ENCODE assay signal across 14 mouse cellular contexts in the genomic region with DNA sequence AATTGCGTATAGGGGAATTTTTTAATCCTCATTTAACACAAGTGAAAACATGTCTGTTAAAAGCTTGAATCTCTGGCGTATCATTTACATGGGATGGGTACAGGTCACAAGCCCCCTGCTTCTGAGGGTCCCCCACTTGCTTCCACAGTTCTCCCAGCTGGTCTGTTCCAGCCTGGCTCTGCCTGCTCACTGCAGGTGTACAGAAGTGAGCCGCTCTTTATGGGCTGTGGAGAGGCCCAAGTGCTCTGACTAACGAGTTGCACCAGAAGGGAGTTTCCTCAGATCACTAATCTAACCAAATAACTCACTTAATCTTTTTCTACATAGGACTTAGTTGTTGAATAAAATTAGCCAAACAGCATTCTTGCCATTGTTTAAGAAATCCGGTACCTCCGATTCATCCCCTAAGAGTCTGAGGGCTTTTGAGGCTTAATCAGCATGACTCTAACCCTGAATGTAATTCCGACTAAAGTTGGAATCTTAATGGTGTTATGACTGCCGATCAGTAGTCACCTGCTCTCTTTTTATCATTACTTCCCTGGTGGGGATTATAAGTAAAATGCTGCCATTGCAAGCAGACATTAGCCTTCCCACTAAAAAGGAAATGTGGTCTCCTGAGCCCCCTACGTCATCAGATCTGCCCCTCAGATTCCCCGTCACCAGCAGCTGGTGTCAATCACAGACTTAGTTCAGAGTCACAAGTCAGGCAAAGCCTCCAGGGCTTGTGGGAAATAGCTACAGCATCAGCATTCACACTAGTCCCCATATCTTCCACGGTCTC. TPM values are rescaled to one million over a fixed set of nuclear protein-coding genes. Genes with fewer than 3 reads are reported as not detected.
A peak's percentile ranks its signal among the peaks of the same experiment; 100 is the strongest.
DNase-seq lines count a peak whose midpoint lies in the region; ATAC-seq lines count a peak whose summit lies in the region.
"Had no signal": no experiment of that assay in that cellular context is flagged by ENCODE, and none has a peak within 500 bp of the region (broad histone marks: within the 10 kb centered on the region; RNA-seq: fewer than 3 reads in every experiment).

No protein-coding gene starts in this region.

- H3K4me2 ChIP-seq in forebrain, embryonic 14.5 days (ENCODE audit: low read length), result no peak overlapping the region
- H3K4me2 ChIP-seq in midbrain, embryonic 11.5 days, result no peak overlapping the region
- H3K4me2 ChIP-seq: heart, embryonic 11.5 days; lung, embryonic 14.5 days had no signal

- peak; percentile 48 for DNase-seq in embryo, embryonic 10 days (ENCODE audit: low spot score)
- no peak for DNase-seq in embryo, embryonic 9.5 days (ENCODE audit: extremely low spot score)
- peak; percentile 55 for DNase-seq in embryo, embryonic 11 days
- DNase-seq in forebrain, embryonic 14.5 days (ENCODE audit: low spot score), result peak; percentile 39
- peak; percentile 86 for DNase-seq in midbrain, embryonic 11.5 days (ENCODE audit: low spot score, missing footprints)
- DNase-seq in urinary bladder, postnatal 10 days (ENCODE audit: low spot score), result no peak
- DNase-seq in B cell, adult 2 months, result no peak
- DNase-seq: cerebellum, adult 18-20 months; kidney, adult 8-10 months; lung, embryonic 14.5 days; thymus, postnatal 25 days had no signal

- 18% methylated on average over 11 of the region's 11 CpGs for WGBS in forebrain, embryonic 14.5 days
- WGBS in midbrain, embryonic 11.5 days, result 25% methylated on average over 11 of the region's 11 CpGs

- no peaks in the 10 kb centered on the region for H3K4me1 ChIP-seq in forebrain, embryonic 14.5 days (ENCODE audit: control insufficient read depth, insufficient read depth, low read length)
- H3K4me1 ChIP-seq in midbrain, embryonic 11.5 days (ENCODE audit: control insufficient read depth, insufficient read depth, low read length), result 0 out of 2 replicates have a peak, but pooled peaks cover 3% of the 10 kb centered on the region

- no peaks in the 10 kb centered on the region for H3K27me3 ChIP-seq in forebrain, embryonic 14.5 days (replicated peaks; ENCODE audit: control insufficient read depth, insufficient read depth, low read length)
- no peaks in the 10 kb centered on the region for H3K27me3 ChIP-seq in midbrain, embryonic 11.5 days (ENCODE audit: control insufficient read depth, insufficient read depth, low read length)

- no peak overlapping the region for H3K4me3 ChIP-seq in forebrain, embryonic 14.5 days (ENCODE audit: low read depth, low read length)
- no peak overlapping the region for H3K4me3 ChIP-seq in midbrain, embryonic 11.5 days (ENCODE audit: low read depth, low read length)
- H3K4me3 ChIP-seq: myocyte had no signal

- no peaks in the 10 kb centered on the region for H3K36me3 ChIP-seq in forebrain, embryonic 14.5 days (ENCODE audit: control insufficient read depth, insufficient read depth, low read length)
- H3K36me3 ChIP-seq in midbrain, embryonic 11.5 days (ENCODE audit: control insufficient read depth, insufficient read depth, low read length), result no peaks in the 10 kb centered on the region

- no peaks in the 10 kb centered on the region for H3K9me3 ChIP-seq in forebrain, embryonic 14.5 days (replicated peaks; ENCODE audit: control insufficient read depth, low read length)
- H3K9me3 ChIP-seq in midbrain, embryonic 11.5 days (ENCODE audit: control insufficient read depth, low read length), result no peaks in the 10 kb centered on the region

- ATAC-seq in forebrain, embryonic 14.5 days, result peak; percentile 32; the same call in 1 of the 2 replicates
- peak; percentile 70 for ATAC-seq in midbrain, embryonic 11.5 days (ENCODE audit: low FRiP score)
- no peak for ATAC-seq in CD4-positive, CD25-positive, alpha-beta regulatory T cell, adult 4 months

- H3K9ac ChIP-seq in forebrain, embryonic 14.5 days (ENCODE audit: low read length), result no peak overlapping the region
- H3K9ac ChIP-seq in midbrain, embryonic 11.5 days (ENCODE audit: low read length), result no peak overlapping the region
- H3K9ac ChIP-seq: lung, embryonic 14.5 days had no signal

- no peak overlapping the region for H3K27ac ChIP-seq in forebrain, embryonic 14.5 days (ENCODE audit: low read depth, low read length)
- H3K27ac ChIP-seq in midbrain, embryonic 11.5 days (ENCODE audit: low read depth, low read length), result no peak overlapping the region

RNA-seq across cellular contexts. Expression of gene Pcolce2, which starts 48.4 kb away (rescaled TPM):
- 1.7 and 2.4 TPM in 2 replicates for polyA plus RNA-seq in forebrain, embryonic 14.5 days (2014; fragmentation: Nextera tagmentation; extraction: Ambion mirVana)
- polyA plus RNA-seq in midbrain, embryonic 11.5 days (2014; fragmentation: Nextera tagmentation; extraction: Ambion mirVana), result 1.8 and 2.0 TPM in 2 replicates
- under 1 TPM in 1 of 2 experiments, not detected in 1; 0.32 TPM for polyA plus RNA-seq in CD4-positive, CD25-positive, alpha-beta regulatory T cell, adult 4 months (2017; shearing (Covaris generic))

Comparison
In these comparisons a context has a peak if more than half of its experiments do, and no peak if none do; other contexts are left out.
1. DNase-seq: peak in embryo, embryonic 10 days (single experiment), embryo, embryonic 11 days (single experiment), forebrain, embryonic 14.5 days (single experiment) and midbrain, embryonic 11.5 days (single experiment); none in embryo, embryonic 9.5 days (single experiment), urinary bladder, postnatal 10 days (single experiment) and B cell, adult 2 months (0 of 2).